Mouse (Mus musculus): ENCODE data around the gene Prop1. TPM values are rescaled to one million over a fixed set of nuclear protein-coding genes. Genes with fewer than 3 reads are reported as not detected.

Prop1 gene
- polyA plus RNA-seq, 1 experiment = not detected

DNA sequence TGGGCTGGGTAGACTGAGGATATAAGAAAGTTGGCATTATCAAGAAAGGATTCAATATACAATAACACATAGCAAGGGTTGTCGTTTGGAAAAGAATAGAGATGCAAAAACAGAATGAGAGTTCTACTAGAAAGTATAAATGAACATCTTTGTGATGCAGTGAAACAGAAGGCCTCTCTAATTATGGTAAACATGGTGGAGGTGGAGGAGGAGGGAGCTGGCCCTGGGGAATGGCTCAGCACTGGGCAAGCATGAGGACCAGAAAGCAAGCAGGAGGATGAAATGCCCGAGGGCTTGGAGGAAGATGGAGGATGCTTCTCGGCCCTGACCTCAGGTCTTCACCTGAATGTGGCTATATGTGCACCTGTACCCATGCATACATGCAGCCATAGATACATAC, 39.1 kb downstream of the Prop1 start:
- no peak for TF ChIP-seq GATA1 (IDR thresholded peaks at IDR 0.05; ENCODE audit: low read length)

DNA sequence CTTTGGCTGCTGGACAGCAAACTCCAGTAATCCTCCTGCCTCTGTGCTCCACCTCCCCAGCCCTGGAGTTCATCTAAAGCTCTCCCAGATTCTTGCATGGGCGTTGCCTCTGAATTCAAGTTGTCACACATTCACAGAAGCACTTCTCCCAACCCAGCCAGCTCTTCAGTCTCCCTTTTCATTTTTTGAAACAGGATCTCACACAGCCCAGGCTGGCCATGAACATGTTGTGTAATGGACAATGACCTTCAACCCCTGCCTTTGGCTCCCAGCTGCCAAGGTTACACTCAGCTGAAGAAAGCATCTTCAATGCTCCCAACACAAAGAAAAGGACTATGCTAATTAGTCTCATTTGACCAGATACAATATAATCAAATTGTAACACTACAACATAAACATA, 40.3 kb downstream of the Prop1 start:
- TF ChIP-seq GATA1 (IDR thresholded peaks at IDR 0.05; ENCODE audit: low read length) = no peak

DNA sequence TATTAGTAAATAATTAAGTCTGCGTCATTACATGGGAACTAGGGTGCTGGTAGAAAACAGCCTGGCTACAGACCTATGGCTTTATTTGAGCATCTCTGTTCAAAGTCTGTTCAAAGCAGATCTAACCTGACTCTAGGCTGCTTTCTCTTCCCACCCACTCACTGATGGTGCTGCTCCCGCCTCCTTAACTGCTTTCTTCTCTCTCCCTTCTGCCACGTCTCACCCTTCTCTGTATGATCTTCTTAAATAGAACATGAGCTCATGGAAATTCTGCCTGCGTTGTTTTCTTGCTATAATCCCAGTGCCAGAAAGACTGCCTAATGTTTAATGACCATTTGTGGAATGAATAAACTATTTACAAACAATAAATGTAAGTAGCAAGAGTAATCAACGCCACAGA, 45.4 kb downstream of the Prop1 start:
- no peak for TF ChIP-seq GATA1 (IDR thresholded peaks at IDR 0.05; ENCODE audit: low read length)

Other genes starting within 250 kb of the Prop1 start
- not detected in 2 replicates for gene Zfp354c, start 126.0 kb downstream of the Prop1 start, polyA plus RNA-seq (2012)
- not detected in 2 replicates for gene Zfp879, start 112.2 kb downstream of the Prop1 start, polyA plus RNA-seq (2012)
- gene Grm6, start 103.1 kb downstream of the Prop1 start, polyA plus RNA-seq (2012) = not detected in 2 replicates
- not detected in 2 replicates for gene Zfp454, start 66.1 kb downstream of the Prop1 start, polyA plus RNA-seq (2012)
- gene Zfp2, start 37.6 kb downstream of the Prop1 start, polyA plus RNA-seq (2012) = not detected in 2 replicates
- gene Zfp354b, start 22.1 kb downstream of the Prop1 start, polyA plus RNA-seq (2012) = not detected in 2 replicates
- gene 4933414I15Rik, start 10.0 kb downstream of the Prop1 start, polyA plus RNA-seq (2012) = not detected in 2 replicates
- gene Olfr1378, start 12.8 kb upstream of the Prop1 start, polyA plus RNA-seq (2012) = not detected in 2 replicates
- not detected in 2 replicates for gene Olfr1377, start 28.2 kb upstream of the Prop1 start, polyA plus RNA-seq (2012)
- not detected in 2 replicates for gene Olfr51, start 49.8 kb upstream of the Prop1 start, polyA plus RNA-seq (2012)
- not detected in 2 replicates for gene Olfr54, start 60.5 kb upstream of the Prop1 start, polyA plus RNA-seq (2012)
- not detected in 2 replicates for gene Olfr1375, start 94.3 kb upstream of the Prop1 start, polyA plus RNA-seq (2012)
- gene Zfp354a, start 105.5 kb upstream of the Prop1 start, polyA plus RNA-seq (2012) = not detected in 2 replicates

All from G1E-ER4 (cell line).